Mouse (Mus musculus) small intestine, adult 10 weeks (tissue): Measurements from ENCODE around the gene Atp6ap2. TPM values are rescaled to one million over a fixed set of nuclear protein-coding genes. Genes with fewer than 3 reads are reported as not detected.

Source experiments
- polyA plus RNA-seq: library from polyadenylated mRNA; stranded (reverse); fragments of 350-450 nt; fragmentation: Illumina TruSeq; extraction: RNeasy Lipid Tissue Mini Kit (QIAGEN cat#74804); gene quantifications from one replicate; pipeline ENCODE4 v1.2.3, GENCODE M21; 2014; ENCODE audit warnings: low replicate concordance

The Atp6ap2 gene
- 246 TPM for polyA plus RNA-seq

GRCm38 (mm10) chrX:12587192-12587957, at the start of gene Atp6ap2:
Atp6ap2 (plus strand) TSS chrX:12587801.

Other genes starting within 250 kb of the Atp6ap2 start
- gene 1810030O07Rik, start 85.9 kb downstream of the Atp6ap2 start, polyA plus RNA-seq, result 45.6 TPM
- 33.2 TPM for gene Med14, start 174.3 kb downstream of the Atp6ap2 start, polyA plus RNA-seq